ENCODE assay signal across 22 mouse cellular contexts in the genomic region with DNA sequence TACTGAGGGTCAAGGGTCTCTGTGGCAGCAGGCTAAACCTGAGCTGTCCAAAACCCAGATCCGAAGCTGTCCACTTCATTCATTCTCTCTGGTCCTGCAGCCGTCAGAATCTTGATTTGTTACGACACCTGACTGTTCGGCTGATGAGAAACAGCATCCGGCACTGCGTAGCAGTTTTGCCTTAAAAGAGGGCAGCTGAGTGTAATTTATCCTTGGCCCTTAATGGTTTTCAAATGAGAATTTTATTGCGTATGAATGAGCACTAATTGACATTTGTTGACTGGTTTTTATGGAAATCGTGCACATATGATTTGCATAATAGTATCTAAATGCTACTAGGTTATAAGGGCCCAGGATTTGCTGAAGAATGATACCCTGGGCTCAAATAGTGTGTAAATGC. TPM values are rescaled to one million over a fixed set of nuclear protein-coding genes. Genes with fewer than 3 reads are reported as not detected.
DNase-seq lines count a peak whose midpoint lies in the region; ATAC-seq and TF ChIP-seq lines count a peak whose summit lies in the region.
"Had no signal": no experiment of that assay in that cellular context is flagged by ENCODE, and none has a peak within 500 bp of the region (broad histone marks: within the 10 kb centered on the region; RNA-seq: fewer than 3 reads in every experiment).

No protein-coding gene starts in this region.

- no peak for TF ChIP-seq CTCF in hindbrain, postnatal 0 days (IDR thresholded peaks at IDR 0.05; ENCODE audit: low read depth)

- 48% methylated on average over 8 of the region's 8 CpGs for WGBS in forebrain, embryonic 15.5 days
- WGBS in forebrain, embryonic 10.5 days = 82% methylated on average over 8 of the region's 8 CpGs
- WGBS in hindbrain, embryonic 15.5 days = 50% methylated on average over 8 of the region's 8 CpGs
- WGBS in hindbrain, postnatal 0 days = 64% methylated on average over 8 of the region's 8 CpGs
- 71% methylated on average over 8 of the region's 8 CpGs for WGBS in midbrain, embryonic 15.5 days
- 67% methylated on average over 8 of the region's 8 CpGs for WGBS in midbrain, embryonic 16.5 days
- WGBS in neural tube, embryonic 14.5 days = 37% methylated on average over 8 of the region's 8 CpGs

- peaks cover 27% of the 10 kb centered on the region for H3K4me1 ChIP-seq in forebrain, embryonic 15.5 days
- H3K4me1 ChIP-seq in forebrain, embryonic 10.5 days = peaks cover 31% of the 10 kb centered on the region
- H3K4me1 ChIP-seq in hindbrain, embryonic 15.5 days (replicated peaks) = peaks cover 24% of the 10 kb centered on the region
- no peaks in the 10 kb centered on the region for H3K4me1 ChIP-seq in hindbrain, postnatal 0 days (ENCODE audit: insufficient read depth, low read length)
- peaks cover 21% of the 10 kb centered on the region for H3K4me1 ChIP-seq in midbrain, embryonic 15.5 days
- H3K4me1 ChIP-seq in midbrain, embryonic 16.5 days (ENCODE audit: control insufficient read depth, insufficient read depth, low read length) = peaks cover 18% of the 10 kb centered on the region
- peaks cover 14% of the 10 kb centered on the region for H3K4me1 ChIP-seq in neural tube, embryonic 14.5 days (ENCODE audit: control insufficient read depth, insufficient read depth, low read length)
- H3K4me1 ChIP-seq: intestine, embryonic 15.5 days had no signal

- H3K4me3 ChIP-seq in forebrain, embryonic 15.5 days = no peak overlapping the region
- no peak overlapping the region for H3K4me3 ChIP-seq in forebrain, embryonic 10.5 days
- no peak overlapping the region for H3K4me3 ChIP-seq in hindbrain, embryonic 15.5 days
- H3K4me3 ChIP-seq in hindbrain, postnatal 0 days (ENCODE audit: low read length) = no peak overlapping the region
- H3K4me3 ChIP-seq in midbrain, embryonic 15.5 days = no peak overlapping the region
- H3K4me3 ChIP-seq in midbrain, embryonic 16.5 days (ENCODE audit: low read depth, low read length) = no peak overlapping the region
- no peak overlapping the region for H3K4me3 ChIP-seq in neural tube, embryonic 14.5 days (ENCODE audit: low read depth, low read length)
- H3K4me3 ChIP-seq: embryonic facial prominence, embryonic 13.5 days; gastrocnemius, adult 2 months; heart, embryonic 12.5 days; intestine, embryonic 15.5 days had no signal

- no peaks in the 10 kb centered on the region for H3K36me3 ChIP-seq in forebrain, embryonic 15.5 days
- no peaks in the 10 kb centered on the region for H3K36me3 ChIP-seq in forebrain, embryonic 10.5 days (replicated peaks)
- H3K36me3 ChIP-seq in hindbrain, embryonic 15.5 days = no peaks in the 10 kb centered on the region
- H3K36me3 ChIP-seq in hindbrain, postnatal 0 days (ENCODE audit: insufficient read depth, low read length) = no peaks in the 10 kb centered on the region
- H3K36me3 ChIP-seq in midbrain, embryonic 15.5 days (replicated peaks) = no peaks in the 10 kb centered on the region
- H3K36me3 ChIP-seq in midbrain, embryonic 16.5 days (ENCODE audit: control insufficient read depth, insufficient read depth, low read length) = no peaks in the 10 kb centered on the region
- H3K36me3 ChIP-seq in neural tube, embryonic 14.5 days (ENCODE audit: control insufficient read depth, insufficient read depth, low read length) = no peaks in the 10 kb centered on the region
- H3K36me3 ChIP-seq: embryonic facial prominence, embryonic 13.5 days; heart, embryonic 12.5 days; intestine, embryonic 15.5 days had no signal

- DNase-seq in forebrain, embryonic 10.5 days (ENCODE audit: extremely low spot score, low spot score) = no peak
- DNase-seq in hindbrain, postnatal 0 days (ENCODE audit: low spot score) = no peak
- no peak for DNase-seq in lung, postnatal 4 days
- DNase-seq: adrenal gland, postnatal 14 days; cerebellum, adult 18-20 months; cerebellum, adult 9-11 months; cerebellum, postnatal 36 days; gastrocnemius, adult 2 months; gastrocnemius, postnatal 25 days; kidney, adult 18-20 months had no signal

- H3K4me2 ChIP-seq in forebrain, embryonic 15.5 days (replicated peaks) = no peak overlapping the region
- no peak overlapping the region for H3K4me2 ChIP-seq in hindbrain, embryonic 15.5 days
- H3K4me2 ChIP-seq in hindbrain, postnatal 0 days (ENCODE audit: low read depth, low read length) = no peak overlapping the region
- H3K4me2 ChIP-seq in midbrain, embryonic 15.5 days = no peak overlapping the region
- no peak overlapping the region for H3K4me2 ChIP-seq in midbrain, embryonic 16.5 days (ENCODE audit: low read length)
- no peak overlapping the region for H3K4me2 ChIP-seq in neural tube, embryonic 14.5 days (ENCODE audit: low read depth, low read length)
- H3K4me2 ChIP-seq: embryonic facial prominence, embryonic 13.5 days; heart, embryonic 12.5 days; intestine, embryonic 15.5 days had no signal

- no peaks in the 10 kb centered on the region for H3K27me3 ChIP-seq in forebrain, embryonic 15.5 days
- H3K27me3 ChIP-seq in forebrain, embryonic 10.5 days (ENCODE audit: poor library complexity, severe bottlenecking) = peaks cover 4% of the 10 kb centered on the region; the same call in 1 of the 2 replicates
- no peaks in the 10 kb centered on the region for H3K27me3 ChIP-seq in hindbrain, embryonic 15.5 days
- no peaks in the 10 kb centered on the region for H3K27me3 ChIP-seq in hindbrain, postnatal 0 days (ENCODE audit: insufficient read depth, low read length)
- no peaks in the 10 kb centered on the region for H3K27me3 ChIP-seq in midbrain, embryonic 15.5 days (replicated peaks)
- H3K27me3 ChIP-seq in midbrain, embryonic 16.5 days (ENCODE audit: control insufficient read depth, insufficient read depth, low read depth, low read length) = no peaks in the 10 kb centered on the region
- H3K27me3 ChIP-seq in neural tube, embryonic 14.5 days (ENCODE audit: control insufficient read depth, insufficient read depth, low read length) = no peaks in the 10 kb centered on the region
- H3K27me3 ChIP-seq: heart, embryonic 12.5 days; intestine, embryonic 15.5 days; Patski had no signal

- H3K27ac ChIP-seq in forebrain, embryonic 15.5 days (replicated peaks) = peak overlapping the region; percentile 79
- H3K27ac ChIP-seq in forebrain, embryonic 10.5 days = no peak overlapping the region
- H3K27ac ChIP-seq in hindbrain, embryonic 15.5 days (replicated peaks) = peak overlapping the region; percentile 47; the same call in 1 of the 2 replicates
- H3K27ac ChIP-seq in hindbrain, postnatal 0 days = no peak overlapping the region
- H3K27ac ChIP-seq in midbrain, embryonic 15.5 days = 0 out of 2 replicates have a peak overlapping the region, but pooled peaks have one; percentile 4
- no peak overlapping the region for H3K27ac ChIP-seq in midbrain, embryonic 16.5 days (ENCODE audit: low read length)
- 0 out of 2 replicates have a peak overlapping the region, but pooled peaks have one; percentile 11 for H3K27ac ChIP-seq in neural tube, embryonic 14.5 days (ENCODE audit: low read depth, low read length)
- H3K27ac ChIP-seq: embryonic facial prominence, embryonic 13.5 days; gastrocnemius, adult 2 months; intestine, embryonic 15.5 days had no signal

- no peak overlapping the region; the same call in 1 of the 2 replicates for H3K9ac ChIP-seq in forebrain, embryonic 15.5 days (replicated peaks)
- no peak overlapping the region for H3K9ac ChIP-seq in hindbrain, embryonic 15.5 days
- H3K9ac ChIP-seq in hindbrain, postnatal 0 days (replicated peaks; ENCODE audit: low read length) = no peak overlapping the region
- H3K9ac ChIP-seq in midbrain, embryonic 15.5 days = no peak overlapping the region
- no peak overlapping the region for H3K9ac ChIP-seq in midbrain, embryonic 16.5 days (ENCODE audit: low read depth, low read length)
- H3K9ac ChIP-seq in neural tube, embryonic 14.5 days (replicated peaks; ENCODE audit: low read depth, low read length) = no peak overlapping the region
- H3K9ac ChIP-seq: embryonic facial prominence, embryonic 13.5 days; heart, embryonic 12.5 days; intestine, embryonic 15.5 days had no signal

- no peaks in the 10 kb centered on the region for H3K9me3 ChIP-seq in forebrain, embryonic 15.5 days
- no peaks in the 10 kb centered on the region for H3K9me3 ChIP-seq in forebrain, embryonic 10.5 days
- no peaks in the 10 kb centered on the region for H3K9me3 ChIP-seq in hindbrain, embryonic 15.5 days
- no peaks in the 10 kb centered on the region for H3K9me3 ChIP-seq in hindbrain, postnatal 0 days (ENCODE audit: low read length)
- H3K9me3 ChIP-seq in midbrain, embryonic 15.5 days = no peaks in the 10 kb centered on the region
- no peaks in the 10 kb centered on the region for H3K9me3 ChIP-seq in midbrain, embryonic 16.5 days (replicated peaks; ENCODE audit: control insufficient read depth, low read length, poor library complexity, severe bottlenecking)
- H3K9me3 ChIP-seq in neural tube, embryonic 14.5 days (ENCODE audit: control insufficient read depth, low read length) = no peaks in the 10 kb centered on the region
- H3K9me3 ChIP-seq: embryonic facial prominence, embryonic 13.5 days; intestine, embryonic 15.5 days had no signal

- ATAC-seq in forebrain, embryonic 15.5 days (replicated peaks) = no peak
- ATAC-seq in hindbrain, embryonic 15.5 days (ENCODE audit: low FRiP score, low read depth) = no peak
- ATAC-seq in hindbrain, postnatal 0 days = no peak
- ATAC-seq in midbrain, embryonic 15.5 days (replicated peaks) = no peak
- ATAC-seq in midbrain, embryonic 16.5 days = no peak
- ATAC-seq in neural tube, embryonic 14.5 days (ENCODE audit: low read depth) = no peak
- ATAC-seq: activated CD4-positive, CD25-positive, alpha-beta regulatory T cell, adult 4 months; intestine, embryonic 15.5 days; Patski had no signal

RNA-seq across cellular contexts. Expression of a gene that starts 21.0 kb away (rescaled TPM):
- polyA plus RNA-seq in forebrain, embryonic 15.5 days (2015; fragmentation: Nextera tagmentation; extraction: Ambion mirVana) = 5.3 and 5.6 TPM in 2 replicates
- 1.3 and 1.6 TPM in 2 replicates for polyA plus RNA-seq in forebrain, embryonic 10.5 days (2016; fragmentation: Nextera tagmentation; extraction: Ambion mirVana)
- 3.3 and 5.7 TPM in 2 replicates for polyA plus RNA-seq in hindbrain, embryonic 15.5 days (2015; fragmentation: Nextera tagmentation; extraction: Ambion mirVana)
- 3.2 and 4.3 TPM in 2 replicates for total RNA-seq in hindbrain, postnatal 0 days (2014; rRNA removed)
- 1.9 and 2.4 TPM in 2 replicates for polyA plus RNA-seq in hindbrain, postnatal 0 days (2015; fragmentation: Nextera tagmentation; extraction: Ambion mirVana)
- polyA plus RNA-seq in midbrain, embryonic 15.5 days (2015; fragmentation: Nextera tagmentation; extraction: Ambion mirVana) = 6.2 and 6.4 TPM in 2 replicates
- polyA plus RNA-seq in midbrain, embryonic 16.5 days (2015; fragmentation: Nextera tagmentation; extraction: Ambion mirVana) = 5.1 and 5.8 TPM in 2 replicates
- 4.9 and 6.4 TPM in 2 replicates for polyA plus RNA-seq in neural tube, embryonic 14.5 days (2014; fragmentation: Nextera tagmentation; extraction: Ambion mirVana)
- total RNA-seq: gastrocnemius, adult 2 months; granulocyte monocyte progenitor cell, adult 5-6 weeks; heart, postnatal 25 days had no signal
- polyA plus RNA-seq: activated CD4-positive, CD25-positive, alpha-beta regulatory T cell, adult 4 months had no signal

Comparison
In these comparisons a context has a peak if more than half of its experiments do, and no peak if none do; other contexts are left out.
1. H3K27ac ChIP-seq: peak in forebrain, embryonic 15.5 days (single experiment), hindbrain, embryonic 15.5 days (single experiment), midbrain, embryonic 15.5 days (single experiment) and neural tube, embryonic 14.5 days (single experiment); none in forebrain, embryonic 10.5 days (single experiment), hindbrain, postnatal 0 days (single experiment) and midbrain, embryonic 16.5 days (single experiment).